Mouse (Mus musculus) layer of hippocampus, postnatal 36 days (tissue): ENCODE data around the gene Tnr. TPM values are rescaled to one million over a fixed set of nuclear protein-coding genes. Genes with fewer than 3 reads are reported as not detected.

Source experiments
- DNase-seq, 2 experiments: peaks; one replicate each; pipeline ENCODE4 v3.0.0; 2022
- total RNA-seq, 2 experiments: library from RNA; stranded (reverse); gene quantifications; 2 replicates each; pipeline ENCODE4 v1.2.3; 2021

Tnr gene
- total RNA-seq, 2 experiments from 2014 or later, result 150 to 178 TPM

GRCm38 (mm10) chr1:159566046-159566445, 42.5 kb downstream of the Tnr start:
- no peak for DNase-seq

GRCm38 (mm10) chr1:159567171-159567570, 43.6 kb downstream of the Tnr start:
- no peak for DNase-seq

GRCm38 (mm10) chr1:159570270-159570669, 46.7 kb downstream of the Tnr start:
- DNase-seq, result no peak

GRCm38 (mm10) chr1:159570831-159571230, 47.3 kb downstream of the Tnr start:
- no peak for DNase-seq

GRCm38 (mm10) chr1:159571951-159572350, 48.4 kb downstream of the Tnr start:
- no peak for DNase-seq

GRCm38 (mm10) chr1:159573116-159573515, 49.5 kb downstream of the Tnr start:
- DNase-seq, result no peak

- DNase-seq, result no peak
These were observed 51.1 kb downstream of the Tnr start for GRCm38 (mm10) chr1:159574661-159575060.

- no peak for DNase-seq
These were observed 52.7 kb downstream of the Tnr start for GRCm38 (mm10) chr1:159576246-159576645.

GRCm38 (mm10) chr1:159578391-159578790, 54.8 kb downstream of the Tnr start:
- DNase-seq, result no peak

GRCm38 (mm10) chr1:159580335-159580921, 56.9 kb downstream of the Tnr start:
- DNase-seq, result no peak

GRCm38 (mm10) chr1:159583877-159584276, 60.3 kb downstream of the Tnr start:
- no peak for DNase-seq

- DNase-seq, result no peak
These were observed 65.2 kb downstream of the Tnr start for GRCm38 (mm10) chr1:159588741-159589140.

- DNase-seq, result peak in 1 of 2 experiments; percentile 22
These were observed 70.8 kb downstream of the Tnr start for GRCm38 (mm10) chr1:159594099-159595058.

- DNase-seq, result no peak
These were observed 72.2 kb downstream of the Tnr start for GRCm38 (mm10) chr1:159595729-159596128.

- DNase-seq, result no peak
These were observed 73.1 kb downstream of the Tnr start for GRCm38 (mm10) chr1:159596640-159597039.

- no peak for DNase-seq
These were observed 90.0 kb downstream of the Tnr start for GRCm38 (mm10) chr1:159613561-159613960.

- no peak for DNase-seq
These were observed 90.6 kb downstream of the Tnr start for GRCm38 (mm10) chr1:159614062-159614601.

GRCm38 (mm10) chr1:159614644-159615431, 91.3 kb downstream of the Tnr start:
- DNase-seq, result peak; percentile 38 to 45

- no peak for DNase-seq
These were observed 92.1 kb downstream of the Tnr start for GRCm38 (mm10) chr1:159615686-159616085.

GRCm38 (mm10) chr1:159619205-159619604, 95.6 kb downstream of the Tnr start:
- DNase-seq, result no peak

- no peak for DNase-seq
These were observed 97.8 kb downstream of the Tnr start for GRCm38 (mm10) chr1:159621321-159621720.

GRCm38 (mm10) chr1:159629119-159629518, 105.5 kb downstream of the Tnr start:
- peak; percentile 32 to 45 for DNase-seq
